Mouse (Mus musculus) frontal cortex, postnatal 36 days (tissue): ENCODE measurements at regions not wholly inside any gene's neighbourhood (a gene's known extent, or its start where the extent isn't known, plus 50 kb on each side); places are given as distances from the start of the nearest gene placed in this dataset.
"Not testable (repeated sequence)": the region's sequence is repeated elsewhere in the genome, so short reads cannot be mapped to it uniquely, and the experiment has no call there.

Source experiments
- DNase-seq, 2 experiments: peaks; one replicate each; pipeline ENCODE4 v3.0.0; 2022; ENCODE audit warnings: low spot score in 2 of 2

DNA sequence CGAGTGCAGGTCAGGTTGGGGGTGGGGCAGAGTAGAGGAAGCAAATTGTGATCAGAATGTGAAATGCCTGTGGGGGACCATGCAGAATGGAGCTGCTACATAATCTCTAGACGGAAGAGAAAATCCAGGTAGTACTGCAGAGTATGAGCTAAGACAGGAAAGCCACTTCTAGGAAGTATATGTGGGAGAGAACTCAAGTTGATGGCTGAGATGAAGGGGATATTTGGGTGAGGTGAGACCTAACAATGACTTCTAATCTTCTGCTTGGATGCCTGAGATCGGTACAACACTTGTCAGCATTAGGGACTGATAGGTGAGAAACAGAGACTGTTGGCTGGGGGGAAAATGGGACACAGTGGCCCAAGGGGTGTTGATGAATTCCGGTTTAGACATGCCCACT, 81.4 kb upstream of the Cpsf6 start:
- no peak for DNase-seq

GRCm38 (mm10) chr10:117460366-117460730, 80.5 kb upstream of the Cpsf6 start:
- no peak for DNase-seq

DNA sequence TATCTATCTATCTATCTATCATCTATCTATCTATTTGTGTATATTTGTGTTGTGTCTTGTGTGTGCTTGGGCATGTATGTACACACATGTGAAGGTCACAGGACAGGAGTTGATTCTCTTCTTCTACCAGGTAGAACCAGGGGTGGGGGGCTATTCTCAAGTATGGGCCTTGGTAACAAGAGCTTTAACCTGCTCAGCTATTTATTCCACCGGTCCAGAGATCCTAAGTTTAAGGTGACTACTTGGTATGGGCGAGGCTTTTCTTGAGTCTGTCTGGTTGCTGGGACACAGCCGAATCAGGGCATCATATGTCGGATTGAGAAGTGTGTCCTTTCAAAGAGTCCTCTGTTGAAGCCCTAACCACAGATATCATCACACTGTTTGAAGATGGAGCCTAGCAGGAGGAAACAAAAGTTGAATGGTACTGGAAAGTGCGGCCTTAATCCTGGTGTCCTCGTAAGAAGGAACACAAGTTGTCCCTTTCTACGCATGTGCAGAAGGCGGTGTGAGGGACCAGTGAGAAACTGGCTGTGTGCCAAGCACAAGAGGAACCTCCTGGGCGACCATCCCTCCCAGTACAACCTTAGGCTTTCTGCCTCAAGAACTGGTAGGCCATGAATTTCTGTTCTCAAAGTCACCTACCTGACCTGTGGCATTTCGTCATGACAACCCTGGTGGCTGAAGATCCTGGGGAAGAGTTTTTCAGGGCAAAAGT, 80.0 kb upstream of the Cpsf6 start:
- DNase-seq = no peak

DNA sequence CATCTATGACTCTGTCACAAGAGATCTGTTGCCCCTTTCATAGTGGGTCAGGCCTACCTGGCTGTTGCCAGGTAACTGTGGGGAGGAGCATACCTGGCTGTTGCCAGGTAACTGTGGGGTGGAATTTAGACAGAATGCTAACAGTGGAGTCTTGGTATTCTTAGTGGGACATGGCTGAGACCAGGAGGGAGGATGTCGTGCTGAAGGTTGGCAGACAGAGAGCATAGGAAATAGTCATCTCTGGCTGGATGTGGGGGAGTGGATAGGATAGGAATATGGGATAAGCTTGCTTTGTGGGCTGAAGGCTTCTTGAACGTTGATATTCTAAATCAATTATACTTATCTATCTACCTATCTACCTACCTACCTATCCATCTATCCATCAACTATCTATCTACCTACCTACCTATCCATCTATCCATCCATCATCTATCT, 79.2 kb upstream of the Cpsf6 start:
- DNase-seq = no peak

GRCm38 (mm10) chr10:117458271-117459040, 78.6 kb upstream of the Cpsf6 start:
- DNase-seq = no peak

DNA sequence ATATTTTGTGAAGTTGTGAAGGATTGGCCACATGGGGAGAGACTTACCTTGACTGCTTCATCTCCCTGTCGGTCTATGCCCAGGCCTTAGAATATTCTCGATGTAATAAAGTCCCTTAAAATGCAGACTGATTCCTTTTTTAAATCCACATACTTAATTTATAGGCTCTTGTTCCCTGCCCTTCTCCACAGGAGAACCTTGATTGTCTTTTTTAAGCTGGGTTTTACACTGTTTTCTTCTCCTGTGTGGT, 77.8 kb upstream of the Cpsf6 start:
- no peak for DNase-seq

GRCm38 (mm10) chr10:117456904-117457700, 77.3 kb upstream of the Cpsf6 start:
- DNase-seq = no peak

DNA sequence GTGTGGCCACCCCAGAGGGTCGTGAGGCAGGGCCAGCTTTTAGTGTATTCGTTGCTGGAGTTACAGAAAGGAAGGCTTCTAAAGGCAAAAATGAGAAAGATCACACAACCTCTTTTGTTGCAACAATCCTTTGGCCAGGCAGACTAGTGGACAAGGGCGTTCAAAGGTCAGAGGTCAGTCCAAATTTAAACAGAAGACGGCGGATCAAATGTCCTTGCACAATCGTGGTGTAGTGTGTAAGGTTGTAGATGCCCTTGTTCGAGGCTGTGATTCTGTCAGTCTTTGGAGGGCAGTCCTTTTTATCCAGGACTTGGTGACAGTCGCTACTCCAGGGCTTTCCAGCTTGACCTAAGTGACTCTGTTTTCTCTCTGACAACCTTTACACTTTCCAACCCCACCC, 76.6 kb upstream of the Cpsf6 start:
- DNase-seq = no peak

DNA sequence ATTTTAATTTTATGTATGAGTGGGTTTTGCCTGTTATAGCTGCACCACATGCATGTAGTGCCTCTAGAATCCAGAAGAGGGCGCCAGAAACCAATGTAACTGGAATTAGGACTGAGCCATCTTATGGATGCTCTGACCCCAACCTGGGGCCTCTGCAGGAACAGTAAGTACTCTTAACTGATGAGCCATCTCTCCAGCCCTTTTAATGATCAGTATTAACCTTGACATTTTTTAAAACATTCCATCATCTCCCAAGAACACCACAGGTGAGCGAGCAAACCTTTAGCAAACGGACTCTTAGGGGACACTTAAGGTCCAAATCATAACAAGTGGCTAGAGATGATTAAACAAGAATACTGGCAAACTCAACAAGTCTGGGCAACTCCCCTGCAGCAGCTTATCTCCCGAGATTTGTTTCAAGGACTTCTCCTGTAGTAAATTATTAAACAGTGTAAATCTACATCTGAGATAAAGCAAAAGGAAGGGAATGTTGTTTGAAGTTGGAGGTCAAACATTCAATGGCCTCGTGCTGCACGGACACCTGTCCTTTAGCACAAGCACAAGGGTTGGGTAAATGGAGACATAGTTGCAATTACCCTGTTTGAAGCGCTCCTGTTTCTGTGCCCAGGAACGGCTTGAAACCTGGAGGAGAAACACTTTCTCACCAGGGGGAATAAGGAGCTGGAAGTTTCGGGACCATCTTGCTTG, 75.9 kb upstream of the Cpsf6 start:
- DNase-seq = peak in 1 of 2 experiments; percentile 54

DNA sequence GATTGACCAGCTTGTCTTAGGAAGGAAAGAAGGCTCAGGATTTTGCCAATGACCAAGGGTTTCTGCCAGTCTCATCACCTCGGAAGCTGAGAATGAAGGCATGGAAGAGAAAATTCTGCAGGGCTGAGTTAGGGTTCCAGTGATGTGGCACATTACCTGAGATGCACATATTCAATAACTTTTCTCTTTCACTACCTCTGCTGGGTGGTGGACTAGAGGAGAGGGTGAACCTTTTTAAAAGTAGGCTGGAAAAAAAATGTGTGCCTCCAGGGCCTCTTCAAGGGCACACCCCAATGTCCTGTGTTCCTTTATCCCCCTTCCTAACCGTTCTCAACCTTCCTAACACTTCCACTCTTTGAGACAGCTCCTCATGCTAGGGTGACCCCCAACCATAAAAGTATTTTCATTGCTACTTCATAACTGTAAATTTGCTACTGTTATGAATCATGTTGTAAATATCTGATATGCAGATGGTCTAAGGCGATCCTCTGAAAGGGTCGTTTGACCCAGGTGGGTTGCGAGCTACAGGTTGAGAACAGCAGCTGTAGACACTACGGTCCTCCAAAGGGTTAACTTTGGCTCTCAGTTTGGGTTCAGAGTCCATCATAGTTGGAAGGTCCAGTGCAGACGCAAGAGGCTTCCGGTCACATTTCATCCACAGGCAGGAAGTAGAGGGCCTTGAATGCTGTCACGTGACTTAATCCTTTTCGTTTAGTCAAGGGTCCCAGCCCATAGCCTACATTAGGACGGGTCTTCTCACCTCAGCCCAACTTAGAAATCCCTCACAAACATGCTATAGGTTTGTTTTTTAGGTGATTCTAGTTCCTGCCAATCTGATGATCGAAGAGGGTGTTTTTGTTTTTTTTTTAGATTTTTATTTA, 75.1 kb upstream of the Cpsf6 start:
- DNase-seq = no peak

GRCm38 (mm10) chr10:117454171-117454500, 74.3 kb upstream of the Cpsf6 start:
- no peak for DNase-seq

DNA sequence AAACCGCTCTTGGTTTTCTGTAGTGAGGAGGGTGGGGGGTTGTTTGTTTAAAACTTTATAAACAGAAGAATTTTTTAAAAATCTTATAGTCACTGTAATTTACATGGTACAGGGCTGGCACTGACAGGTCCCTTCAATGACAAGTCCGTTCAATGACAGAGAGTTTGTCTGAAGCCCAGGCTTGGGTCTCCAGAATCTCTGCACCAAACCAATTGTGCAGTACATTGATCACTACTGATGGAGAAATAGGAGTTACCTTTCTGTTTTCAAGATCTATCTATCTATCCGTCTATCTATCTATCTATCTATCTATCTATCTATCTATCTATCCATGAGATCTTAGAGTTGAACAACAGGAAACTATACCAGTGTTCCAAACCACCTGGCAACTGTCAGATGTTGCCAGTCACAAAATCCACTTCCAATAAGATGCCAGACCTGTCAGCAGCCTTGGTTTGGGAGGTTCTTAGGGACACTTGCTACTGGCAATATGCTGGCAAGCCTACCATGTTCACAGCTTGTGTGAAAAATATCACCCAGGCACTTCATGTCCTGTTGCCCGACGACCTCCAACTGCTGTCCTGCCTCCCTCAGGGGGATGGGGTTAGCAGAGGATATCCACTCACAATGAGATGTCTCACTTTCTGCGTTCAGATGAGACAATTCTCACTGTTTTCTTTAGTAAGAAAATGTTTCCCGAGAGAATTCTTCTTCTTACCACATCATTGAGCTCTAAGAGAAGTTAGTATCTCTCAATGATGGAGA, 73.8 kb upstream of the Cpsf6 start:
- no peak for DNase-seq

- DNase-seq = no peak
Measured at GRCm38 (mm10) chr10:117452190-117452950, 72.6 kb upstream of the Cpsf6 start.

DNA sequence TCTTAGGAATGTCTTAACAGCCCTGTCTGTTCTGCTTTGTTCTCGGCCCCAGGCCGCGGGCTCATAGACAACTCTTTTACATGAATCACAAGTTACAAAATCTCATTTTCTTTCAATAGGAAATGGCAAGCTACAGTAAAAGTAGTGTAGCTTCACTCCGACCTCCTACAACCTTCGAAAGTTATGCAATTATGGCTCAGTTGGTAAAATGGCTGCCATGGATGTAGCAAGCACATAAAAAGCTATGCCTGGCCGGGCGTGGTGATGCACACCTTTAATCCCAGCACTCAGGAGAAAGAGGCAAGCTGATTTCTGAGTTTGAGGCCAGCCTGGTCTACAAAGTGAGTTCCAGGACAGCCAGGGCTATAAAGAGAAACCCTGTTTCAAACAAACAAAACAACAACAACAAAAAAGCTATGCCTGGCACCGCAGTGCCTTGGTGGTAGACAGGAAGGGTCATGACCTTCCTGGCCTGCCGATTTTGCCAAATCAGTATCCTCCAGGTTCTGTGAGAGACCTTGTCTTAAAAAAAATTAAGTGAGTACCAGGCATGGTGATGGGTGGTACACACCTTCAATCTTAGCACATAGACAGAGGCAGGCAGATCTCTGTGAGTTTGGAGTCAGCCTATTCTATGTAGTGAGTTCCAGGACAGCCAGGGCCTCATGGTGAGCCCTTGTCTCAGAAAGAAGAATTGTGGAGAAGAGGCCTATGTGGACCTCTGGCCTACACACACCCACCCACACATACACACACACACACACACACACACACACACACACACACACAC, 71.8 kb upstream of the Cpsf6 start:
- DNase-seq = no peak

DNA sequence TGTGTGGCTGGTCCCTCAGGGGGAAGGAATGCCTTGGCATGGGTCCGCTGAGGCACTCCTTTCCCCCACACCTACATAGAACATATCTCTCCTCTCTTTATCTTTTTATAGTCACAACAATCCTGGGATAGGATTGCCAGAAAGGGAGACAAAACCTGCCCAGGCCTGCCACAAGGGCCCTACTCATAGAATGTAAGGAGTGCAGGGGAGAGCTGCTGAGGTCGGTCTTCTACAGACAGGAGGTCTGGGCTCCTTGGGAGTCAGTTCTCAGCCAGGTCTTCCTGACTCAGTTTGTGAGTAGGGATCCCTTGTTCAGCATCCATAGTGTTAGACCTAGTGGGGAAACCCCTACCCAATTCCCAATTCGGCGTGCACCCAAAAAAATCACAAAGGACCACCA, 70.8 kb upstream of the Cpsf6 start:
- DNase-seq = no peak

DNA sequence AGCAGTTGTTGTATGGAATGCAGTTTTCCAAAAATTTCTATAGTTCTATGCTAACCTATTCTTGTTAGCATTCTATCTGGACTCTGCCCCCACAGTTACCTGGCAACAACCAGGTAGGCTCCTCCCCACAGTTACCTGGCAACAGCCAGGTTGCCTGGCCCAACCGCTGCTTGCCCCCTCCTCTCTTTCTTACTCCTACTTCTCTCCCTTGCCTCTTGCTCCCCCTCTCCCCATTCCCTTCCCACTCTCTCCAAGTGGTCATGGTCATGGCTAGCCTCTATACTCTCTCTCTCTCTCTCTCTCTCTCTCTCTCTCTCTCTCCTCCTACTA, 70.4 kb upstream of the Cpsf6 start:
- no peak for DNase-seq

DNA sequence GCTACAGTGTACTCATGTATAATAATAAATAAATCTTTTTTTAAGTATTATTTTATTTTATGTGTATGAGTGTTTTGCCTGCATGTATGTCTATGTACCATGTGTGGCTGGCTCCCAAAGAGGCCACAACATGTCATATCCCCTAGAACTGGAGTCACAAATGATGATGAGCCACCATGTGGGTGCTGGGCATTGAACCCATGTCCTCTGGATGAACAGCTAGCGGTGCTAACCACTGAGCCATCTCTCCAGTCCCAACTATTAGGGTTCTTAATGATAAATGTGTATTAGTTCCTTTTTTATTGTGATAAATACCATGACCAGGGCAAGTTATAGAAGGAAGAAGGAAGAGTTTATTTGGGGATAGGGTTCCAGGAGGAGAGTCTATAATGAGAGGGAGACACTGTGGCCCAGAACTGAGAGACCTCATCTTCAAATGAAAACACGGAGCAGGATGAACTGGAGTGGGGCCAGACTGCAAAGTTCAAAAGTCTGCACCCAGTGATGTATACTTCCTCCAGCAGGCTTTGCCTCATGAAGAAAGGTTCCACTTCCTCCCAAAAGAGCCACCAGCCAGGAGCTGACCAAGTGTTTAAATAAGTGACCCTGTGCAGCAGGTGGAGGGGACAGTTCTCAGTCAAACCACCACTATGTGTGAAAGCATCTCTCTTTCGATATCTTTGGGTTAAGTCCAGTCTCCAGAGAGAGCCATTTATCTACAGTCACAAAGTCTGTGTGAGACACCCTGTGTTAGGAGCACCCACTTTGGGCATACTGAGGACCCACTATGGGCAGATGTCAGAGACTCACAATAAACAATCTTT, 69.8 kb upstream of the Cpsf6 start:
- no peak for DNase-seq

- not testable (repeated sequence) for DNase-seq
Measured at GRCm38 (mm10) chr10:117448783-117449182, 69.0 kb upstream of the Cpsf6 start.
